Mouse (Mus musculus) midbrain, embryonic 15.5 days (tissue): ENCODE results near the gene Dpp6. TPM values are rescaled to one million over a fixed set of nuclear protein-coding genes. Genes with fewer than 3 reads are reported as not detected.
A peak's percentile ranks its signal among the peaks of the same experiment; 100 is the strongest.

ENCODE experiments used
- ATAC-seq: fragments of 200-750 bp; cut with Nextera tagmentation; replicated peaks from 2 replicates; pipeline ENCODE4 v1.8.0; 2017; ENCODE audit warnings: moderate TSS enrichment
- H3K27ac ChIP-seq: fragments of 300-500 bp; sonication (generic); 2 replicates; pipeline ENCODE4 v1.5.1; 2015; ENCODE audit warnings: mild to moderate bottlenecking, inconsistent platforms
- H3K27me3 ChIP-seq: fragments of 300-500 bp; sonication (generic); replicated peaks from 2 replicates; pipeline ENCODE4 v1.6.1; 2015; ENCODE audit warnings: inconsistent platforms
- H3K36me3 ChIP-seq: fragments of 300-500 bp; sonication (generic); replicated peaks from 2 replicates; pipeline ENCODE4 v1.6.1; 2015; ENCODE audit warnings: inconsistent platforms
- H3K4me1 ChIP-seq: fragments of 300-500 bp; sonication (generic); 2 replicates; pipeline ENCODE4 v1.6.1; 2015; ENCODE audit warnings: inconsistent platforms
- H3K4me2 ChIP-seq: fragments of 300-500 bp; sonication (generic); 2 replicates; pipeline ENCODE4 v1.6.1; 2015; ENCODE audit warnings: inconsistent platforms, mild to moderate bottlenecking, moderate library complexity
- H3K4me3 ChIP-seq: fragments of 300-500 bp; sonication (generic); 2 replicates; pipeline ENCODE4 v1.5.1; 2015; ENCODE audit warnings: mild to moderate bottlenecking, inconsistent platforms
- H3K9ac ChIP-seq: fragments of 300-500 bp; sonication (generic); 2 replicates; pipeline ENCODE4 v1.6.1; 2015; ENCODE audit warnings: mild to moderate bottlenecking, inconsistent platforms
- H3K9me3 ChIP-seq: fragments of 300-500 bp; sonication (generic); 2 replicates; pipeline ENCODE4 v1.6.1; 2016; ENCODE audit warnings: inconsistent platforms
- WGBS: fragments of 180-500 bp; shearing (Covaris S2); methylation state at CpG from one replicate; pipeline ENCODE4 v1.1.7; 2015; ENCODE audit warnings: mixed read lengths; 5-methylcytosine and 5-hydroxymethylcytosine counted together
- polyA plus RNA-seq: library from polyadenylated mRNA; unstranded; fragments of >200 nt; fragmentation: Nextera tagmentation; extraction: Ambion mirVana; gene quantifications from 2 replicates; pipeline ENCODE4 v1.2.1, GENCODE M21; 2015

Dpp6 gene
- polyA plus RNA-seq, 1 experiment from 2014 or later: 88.3 TPM

- H3K27me3 ChIP-seq: no peaks in the 10 kb centered on the region
- H3K27ac ChIP-seq: no peak overlapping the region
- H3K9ac ChIP-seq: no peak overlapping the region
- peak overlapping the region; percentile 54; the same call in 1 of the 2 replicates for H3K4me3 ChIP-seq
- H3K4me1 ChIP-seq: peaks cover 29% of the 10 kb centered on the region
- peak overlapping the region; percentile 72 for H3K4me2 ChIP-seq
- H3K9me3 ChIP-seq: no peaks in the 10 kb centered on the region
- WGBS: 67% methylated on average over 7 of the region's 7 CpGs
- ATAC-seq: no peak
- H3K36me3 ChIP-seq: no peaks in the 10 kb centered on the region
These were observed 90.1 kb downstream of the Dpp6 start for GRCm38 (mm10) chr5:26907151-26907550.

GRCm38 (mm10) chr5:26908612-26909011, 91.6 kb downstream of the Dpp6 start:
- H3K4me1 ChIP-seq: peaks cover 29% of the 10 kb centered on the region
- no peaks in the 10 kb centered on the region for H3K9me3 ChIP-seq
- H3K4me2 ChIP-seq: no peak overlapping the region
- ATAC-seq: no peak
- WGBS: 69% methylated on average over 4 of the region's 4 CpGs
- no peaks in the 10 kb centered on the region for H3K36me3 ChIP-seq
- H3K9ac ChIP-seq: no peak overlapping the region
- H3K27me3 ChIP-seq: no peaks in the 10 kb centered on the region
- H3K4me3 ChIP-seq: no peak overlapping the region
- no peak overlapping the region for H3K27ac ChIP-seq

GRCm38 (mm10) chr5:26910353-26910752, 93.3 kb downstream of the Dpp6 start:
- H3K27me3 ChIP-seq: no peaks in the 10 kb centered on the region
- H3K9me3 ChIP-seq: no peaks in the 10 kb centered on the region
- peaks cover 20% of the 10 kb centered on the region for H3K4me1 ChIP-seq
- H3K27ac ChIP-seq: no peak overlapping the region
- no peak overlapping the region for H3K4me2 ChIP-seq
- H3K36me3 ChIP-seq: no peaks in the 10 kb centered on the region
- H3K9ac ChIP-seq: no peak overlapping the region
- ATAC-seq: no peak
- no peak overlapping the region for H3K4me3 ChIP-seq

DNA sequence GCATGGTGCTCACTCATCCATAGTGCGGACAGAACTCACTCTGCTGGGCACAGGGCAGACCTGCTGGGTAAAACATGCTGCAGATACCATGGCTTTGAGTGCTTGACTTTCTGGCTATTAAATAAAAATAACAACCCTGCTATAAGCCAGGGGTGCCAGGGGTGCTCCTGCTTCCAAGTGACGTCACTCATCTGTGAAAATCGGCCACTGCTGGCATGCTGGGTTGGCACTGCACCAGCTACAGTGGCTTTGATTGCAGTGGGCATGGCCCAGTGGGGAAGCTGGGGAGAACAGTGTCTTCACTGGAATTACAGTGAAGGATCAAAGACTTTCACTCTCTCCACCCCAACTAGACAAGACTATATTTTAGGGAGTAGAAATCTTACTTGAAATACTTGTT, 95.0 kb downstream of the Dpp6 start:
- ATAC-seq: no peak
- WGBS: 77% methylated on average over 3 of the region's 3 CpGs
- H3K4me2 ChIP-seq: no peak overlapping the region
- H3K4me1 ChIP-seq: peaks cover 7% of the 10 kb centered on the region; the same call in 1 of the 2 replicates
- no peaks in the 10 kb centered on the region for H3K9me3 ChIP-seq
- H3K4me3 ChIP-seq: no peak overlapping the region
- H3K27me3 ChIP-seq: no peaks in the 10 kb centered on the region
- H3K27ac ChIP-seq: no peak overlapping the region
- no peaks in the 10 kb centered on the region for H3K36me3 ChIP-seq
- no peak overlapping the region for H3K9ac ChIP-seq

GRCm38 (mm10) chr5:26918763-26919162, 101.8 kb downstream of the Dpp6 start:
- 0 out of 2 replicates have a peak, but pooled peaks cover 3% of the 10 kb centered on the region for H3K36me3 ChIP-seq
- no peak for ATAC-seq
- H3K9me3 ChIP-seq: no peaks in the 10 kb centered on the region
- 90% methylated on average over 3 of the region's 3 CpGs for WGBS
- no peak overlapping the region for H3K27ac ChIP-seq
- no peak overlapping the region for H3K9ac ChIP-seq
- H3K4me3 ChIP-seq: no peak overlapping the region
- H3K27me3 ChIP-seq: no peaks in the 10 kb centered on the region
- H3K4me1 ChIP-seq: no peaks in the 10 kb centered on the region
- H3K4me2 ChIP-seq: no peak overlapping the region

GRCm38 (mm10) chr5:26924552-26924951, 107.5 kb downstream of the Dpp6 start:
- Histone ChIP-seq H3K9me3 (no peaks in the 10 kb centered on the region), H3K4me1 (no peaks in the 10 kb centered on the region), H3K4me2 (no peak overlapping the region), H3K27ac (no peak overlapping the region), H3K36me3 (0 out of 2 replicates have a peak, but pooled peaks cover 1% of the 10 kb centered on the region), H3K27me3 (no peaks in the 10 kb centered on the region), H3K4me3 (no peak overlapping the region), H3K9ac (no peak overlapping the region)
- no peak for ATAC-seq
- 79% methylated on average over 5 of the region's 5 CpGs for whole genome bisulfite sequencing

- no peaks in the 10 kb centered on the region for H3K4me1 ChIP-seq
- no peak overlapping the region for H3K4me2 ChIP-seq
- H3K27ac ChIP-seq: no peak overlapping the region
- no peaks in the 10 kb centered on the region for H3K27me3 ChIP-seq
- H3K9ac ChIP-seq: no peak overlapping the region
- no peaks in the 10 kb centered on the region for H3K9me3 ChIP-seq
- WGBS: 66% methylated on average over 3 of the region's 3 CpGs
- no peak overlapping the region for H3K4me3 ChIP-seq
- ATAC-seq: no peak
- no peaks in the 10 kb centered on the region for H3K36me3 ChIP-seq
These were observed 115.6 kb downstream of the Dpp6 start for GRCm38 (mm10) chr5:26932413-26933122.

DNA sequence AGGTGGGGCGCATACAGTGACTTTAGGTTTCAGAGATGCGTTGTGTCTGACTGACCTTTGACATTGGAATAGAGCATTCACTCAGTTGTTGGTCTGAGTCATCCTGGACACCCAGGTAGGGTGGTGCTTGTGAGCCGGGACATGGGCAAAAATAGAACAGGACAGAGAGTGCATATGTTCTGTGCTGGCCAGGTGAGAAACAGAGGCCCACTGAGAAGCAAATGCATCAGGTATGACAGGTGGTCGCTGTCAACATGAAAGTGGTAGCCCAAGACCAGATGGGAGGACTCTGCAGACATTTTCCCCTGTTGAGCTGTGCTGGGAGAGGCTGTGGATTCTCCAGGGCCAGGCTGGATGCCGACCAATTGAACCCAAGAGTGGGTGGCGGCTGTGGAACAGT, 117.9 kb downstream of the Dpp6 start:
- no peak overlapping the region for H3K4me3 ChIP-seq
- 91% methylated on average over 6 of the region's 6 CpGs for WGBS
- H3K36me3 ChIP-seq: no peaks in the 10 kb centered on the region
- no peak overlapping the region for H3K4me2 ChIP-seq
- no peak for ATAC-seq
- no peak overlapping the region for H3K27ac ChIP-seq
- no peak overlapping the region for H3K9ac ChIP-seq
- H3K4me1 ChIP-seq: no peaks in the 10 kb centered on the region
- H3K9me3 ChIP-seq: no peaks in the 10 kb centered on the region
- H3K27me3 ChIP-seq: no peaks in the 10 kb centered on the region

DNA sequence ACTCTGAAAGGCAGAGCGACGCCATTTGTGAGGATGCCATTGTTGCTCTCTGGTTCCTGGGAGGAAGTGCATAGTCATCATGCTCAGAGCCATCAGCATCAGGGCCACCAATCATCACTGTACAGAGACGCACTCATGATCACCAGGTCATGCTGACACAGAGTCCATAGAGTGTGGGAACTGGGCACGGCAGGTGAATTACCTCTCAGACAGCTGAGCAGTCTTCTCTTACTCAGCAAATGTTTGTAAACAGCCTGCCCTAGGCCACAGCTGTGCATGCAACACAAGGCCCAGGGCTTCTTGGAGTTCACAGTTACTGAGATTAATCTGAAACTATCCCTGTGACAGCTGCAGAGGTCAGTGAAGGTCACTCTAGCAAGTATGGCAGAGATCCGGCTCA, 124.5 kb downstream of the Dpp6 start:
- Histone ChIP-seq H3K27ac (no peak overlapping the region), H3K4me2 (no peak overlapping the region)
- WGBS: 74% methylated on average over 5 of the region's 5 CpGs

GRCm38 (mm10) chr5:26945169-26945920, 128.3 kb downstream of the Dpp6 start:
- H3K4me1 ChIP-seq: 0 out of 2 replicates have a peak, but pooled peaks cover 5% of the 10 kb centered on the region
- no peak overlapping the region for H3K9ac ChIP-seq
- no peaks in the 10 kb centered on the region for H3K36me3 ChIP-seq
- H3K27ac ChIP-seq: no peak overlapping the region
- peak; percentile 37 for ATAC-seq
- H3K9me3 ChIP-seq: no peaks in the 10 kb centered on the region
- H3K4me2 ChIP-seq: no peak overlapping the region
- H3K27me3 ChIP-seq: no peaks in the 10 kb centered on the region
- no peak overlapping the region for H3K4me3 ChIP-seq
- WGBS: 50% methylated on average over 4 of the region's 4 CpGs

More for the DNA sequence above, 124.5 kb downstream of the Dpp6 start:
- no peaks in the 10 kb centered on the region for H3K27me3 ChIP-seq
- no peaks in the 10 kb centered on the region for H3K36me3 ChIP-seq
- no peaks in the 10 kb centered on the region for H3K9me3 ChIP-seq
- ATAC-seq: no peak
- no peak overlapping the region for H3K4me3 ChIP-seq
- H3K9ac ChIP-seq: no peak overlapping the region
- H3K4me1 ChIP-seq: 0 out of 2 replicates have a peak, but pooled peaks cover 5% of the 10 kb centered on the region

DNA sequence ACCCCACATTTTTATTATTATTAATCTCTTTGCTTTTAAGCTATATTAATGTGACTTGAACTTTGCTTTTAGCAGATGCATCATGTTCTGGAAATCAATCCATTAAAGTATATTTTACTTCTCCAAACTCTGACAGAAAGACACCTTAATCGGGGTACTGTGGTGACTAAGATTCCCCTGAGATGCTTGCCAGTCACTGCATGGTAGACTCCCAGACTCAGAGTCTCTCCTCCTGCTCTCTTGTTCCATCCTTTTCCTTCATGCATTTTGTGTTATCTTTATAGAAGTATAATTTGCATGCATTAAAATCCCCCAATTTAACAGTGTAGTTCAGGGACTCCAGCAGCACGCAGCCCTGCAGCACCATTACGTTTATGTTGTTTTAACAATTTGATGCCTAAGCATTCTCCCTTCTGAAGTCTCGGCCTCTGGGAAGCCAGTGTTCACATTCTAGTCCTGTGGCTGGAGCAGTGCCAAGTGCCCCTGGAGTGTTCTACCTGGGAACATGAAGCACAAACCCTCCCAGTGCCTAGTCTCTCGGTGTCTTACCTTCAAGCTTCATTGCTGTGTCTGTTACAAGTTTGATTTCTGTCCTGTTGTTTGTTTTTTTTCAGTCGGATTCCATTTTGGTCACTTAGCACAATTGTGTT, 153.1 kb downstream of the Dpp6 start:
- H3K4me3 ChIP-seq: no peak overlapping the region
- H3K9me3 ChIP-seq: no peaks in the 10 kb centered on the region
- H3K27ac ChIP-seq: no peak overlapping the region
- no peak for ATAC-seq
- no peaks in the 10 kb centered on the region for H3K27me3 ChIP-seq
- H3K9ac ChIP-seq: no peak overlapping the region
- no peaks in the 10 kb centered on the region for H3K36me3 ChIP-seq
- no peak overlapping the region for H3K4me2 ChIP-seq
- no peaks in the 10 kb centered on the region; the same call in 1 of the 2 replicates for H3K4me1 ChIP-seq
- 56% methylated on average over 6 of the region's 6 CpGs for WGBS

DNA sequence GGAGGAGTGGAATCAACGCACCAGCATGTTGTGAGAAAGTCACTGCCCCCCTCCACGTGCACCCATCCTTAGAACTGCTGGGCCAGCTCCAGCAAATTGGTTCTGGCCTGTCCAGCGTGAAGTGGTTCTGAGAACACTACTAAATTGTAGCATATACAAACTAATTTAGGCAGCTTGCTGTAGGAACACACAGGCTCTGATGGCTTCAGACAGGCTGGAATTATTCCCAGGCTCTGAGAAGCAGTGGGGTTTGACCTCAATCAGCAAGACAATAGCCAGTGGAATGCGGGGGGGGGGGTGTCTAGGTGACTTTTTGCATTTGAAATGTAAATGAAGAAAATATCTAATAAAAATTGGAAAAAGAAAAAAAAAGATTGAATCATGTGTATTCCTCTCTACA, 156.2 kb downstream of the Dpp6 start:
- Histone ChIP-seq H3K36me3 (no peaks in the 10 kb centered on the region), H3K4me3 (no peak overlapping the region), H3K27me3 (no peaks in the 10 kb centered on the region), H3K9ac (no peak overlapping the region), H3K9me3 (no peaks in the 10 kb centered on the region), H3K4me1 (no peaks in the 10 kb centered on the region; the same call in 1 of the 2 replicates), H3K27ac (no peak overlapping the region), H3K4me2 (no peak overlapping the region)
- ATAC-seq: no peak
- 5% methylated on average over 4 of the region's 4 CpGs for WGBS
